In the genomic region with DNA sequence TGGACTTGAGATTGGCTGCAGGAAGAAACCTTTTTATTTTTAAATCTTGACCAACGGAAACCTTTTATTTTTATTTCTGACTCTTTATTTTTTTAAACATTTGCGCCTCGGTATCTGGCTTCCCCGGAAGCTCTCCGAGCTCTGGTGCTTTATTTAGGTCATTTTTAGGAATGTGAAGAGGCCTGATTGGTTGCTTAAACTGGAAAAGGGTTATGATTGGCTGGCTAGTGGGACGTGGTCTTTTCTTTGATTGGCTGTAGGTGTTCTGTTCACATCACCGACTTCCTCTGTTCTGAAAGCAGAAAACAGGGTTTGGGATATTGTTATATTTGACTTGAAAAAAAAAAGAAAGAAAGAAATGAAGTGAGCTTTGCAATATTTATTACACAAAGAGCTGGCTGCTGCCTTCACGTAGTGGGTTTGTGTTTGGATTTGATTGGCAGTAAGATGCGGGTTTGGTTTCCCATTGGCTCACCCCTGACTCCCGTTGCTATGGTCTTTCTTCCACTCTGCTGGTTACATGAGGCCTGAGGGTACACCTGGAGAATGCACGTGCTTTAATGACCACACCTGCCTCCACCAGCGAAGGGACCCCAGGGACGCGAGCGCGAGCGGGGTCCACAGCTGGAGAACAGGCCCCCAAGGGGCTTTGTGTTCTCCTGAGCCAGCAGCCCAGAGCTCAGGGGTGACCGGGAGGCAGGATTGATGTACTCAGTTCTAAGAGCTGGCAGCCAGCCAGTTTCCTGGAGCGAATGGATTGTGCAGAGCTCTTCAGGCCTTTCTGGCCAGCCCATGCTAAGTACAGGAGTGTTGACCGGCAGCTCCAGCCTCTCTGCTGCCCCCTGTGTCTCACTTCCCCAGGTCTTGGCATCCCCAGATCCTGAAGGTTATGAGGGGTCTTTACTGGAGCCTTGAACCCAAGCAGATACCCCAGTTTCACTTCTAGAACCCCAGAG, we compare ENCODE assay signal across 8 mouse cellular contexts. TPM values are rescaled to one million over a fixed set of nuclear protein-coding genes. Genes with fewer than 3 reads are reported as not detected.
A peak's percentile ranks its signal among the peaks of the same experiment; 100 is the strongest.
DNase-seq lines count a peak whose midpoint lies in the region; ATAC-seq and TF ChIP-seq lines count a peak whose summit lies in the region.

No protein-coding gene starts in this region.

- H3K4me2 ChIP-seq in hindbrain, embryonic 15.5 days: peak overlapping the region; percentile 49
- H3K4me2 ChIP-seq in midbrain, embryonic 14.5 days (ENCODE audit: low read length): peak overlapping the region; percentile 41

- H3K9ac ChIP-seq in hindbrain, embryonic 15.5 days: no peak overlapping the region
- peak overlapping the region; percentile 20; the same call in 1 of the 2 replicates for H3K9ac ChIP-seq in midbrain, embryonic 14.5 days (replicated peaks; ENCODE audit: low read length)

- intact Hi-C loops in left cerebral cortex, postnatal 25 days (cut with DNase I): no loop called here

- no peaks in the 10 kb centered on the region for H3K9me3 ChIP-seq in hindbrain, embryonic 15.5 days
- no peaks in the 10 kb centered on the region; the same call in 1 of the 2 replicates for H3K9me3 ChIP-seq in midbrain, embryonic 14.5 days (ENCODE audit: control insufficient read depth, low read length)

- WGBS in hindbrain, embryonic 15.5 days: 29% methylated on average over 20 of the region's 20 CpGs
- 49% methylated on average over 20 of the region's 20 CpGs for WGBS in midbrain, embryonic 14.5 days
- WGBS in thymus, adult 2 months: 94% methylated on average over 20 of the region's 20 CpGs

- TF ChIP-seq POLR2A in thymus, adult 2 months (IDR thresholded peaks at IDR 0.05; ENCODE audit: control insufficient read depth, extremely low read depth, insufficient read depth, low read length, poor library complexity): no peak

- peaks cover 48% of the 10 kb centered on the region for H3K4me1 ChIP-seq in hindbrain, embryonic 15.5 days (replicated peaks)
- peaks cover 27% of the 10 kb centered on the region for H3K4me1 ChIP-seq in midbrain, embryonic 14.5 days (ENCODE audit: control insufficient read depth, insufficient read depth, low read length)
- peaks cover 10% of the 10 kb centered on the region for H3K4me1 ChIP-seq in thymus, adult 2 months (replicated peaks; ENCODE audit: control insufficient read depth, insufficient read depth, low read length)

- peak; percentile 41 to 58 for DNase-seq in adrenal gland, adult 18-20 months (ENCODE audit: low spot score in 2 of 2)
- peak; percentile 83 for DNase-seq in cerebellum, adult 8-10 months
- DNase-seq in gastrocnemius, postnatal 10 days: peak; percentile 80
- peak; percentile 59 to 89 for DNase-seq in left cerebral cortex, postnatal 25 days (ENCODE audit: low spot score in 2 of 2)
- peak; percentile 87 for DNase-seq in midbrain, embryonic 14.5 days
- no peak for DNase-seq in thymus, adult 2 months
- DNase-seq in thymus, postnatal 4 days: no peak

- no peak for TF ChIP-seq CTCF in thymus, adult 2 months (IDR thresholded peaks at IDR 0.05; ENCODE audit: borderline replicate concordance, control insufficient read depth, extremely low read depth, insufficient read depth, low read length, poor library complexity)

- H3K4me3 ChIP-seq in hindbrain, embryonic 15.5 days: peak overlapping the region; percentile 21
- H3K4me3 ChIP-seq in midbrain, embryonic 14.5 days (replicated peaks; ENCODE audit: low read depth, low read length): peak overlapping the region; percentile 7; the same call in 1 of the 2 replicates
- H3K4me3 ChIP-seq in thymus, adult 2 months (ENCODE audit: control insufficient read depth, insufficient read depth, low read length): no peak overlapping the region

- no peaks in the 10 kb centered on the region for H3K27me3 ChIP-seq in hindbrain, embryonic 15.5 days
- no peaks in the 10 kb centered on the region for H3K27me3 ChIP-seq in midbrain, embryonic 14.5 days (ENCODE audit: control insufficient read depth, insufficient read depth, low read length)
- no peaks in the 10 kb centered on the region for H3K27me3 ChIP-seq in thymus, adult 2 months (ENCODE audit: control insufficient read depth, insufficient read depth, low read length)

- H3K27ac ChIP-seq in hindbrain, embryonic 15.5 days (replicated peaks): peak overlapping the region; percentile 86
- peak overlapping the region; percentile 81 for H3K27ac ChIP-seq in midbrain, embryonic 14.5 days (replicated peaks; ENCODE audit: low read depth, low read length)
- H3K27ac ChIP-seq in thymus, adult 2 months (ENCODE audit: control insufficient read depth, insufficient read depth, low read length): no peak overlapping the region

- peaks cover 4% of the 10 kb centered on the region for H3K36me3 ChIP-seq in hindbrain, embryonic 15.5 days
- H3K36me3 ChIP-seq in midbrain, embryonic 14.5 days (ENCODE audit: control insufficient read depth, insufficient read depth, low read length): peaks cover 1% of the 10 kb centered on the region; the same call in 1 of the 2 replicates
- no peaks in the 10 kb centered on the region for H3K36me3 ChIP-seq in thymus, adult 2 months (ENCODE audit: control insufficient read depth, insufficient read depth, low read length)

- ATAC-seq in hindbrain, embryonic 15.5 days (ENCODE audit: low FRiP score, low read depth): peak; percentile 60
- peak; percentile 59 for ATAC-seq in midbrain, embryonic 14.5 days (ENCODE audit: low FRiP score, low TSS enrichment)

RNA-seq across cellular contexts. Expression of a gene that starts 21.5 kb away (rescaled TPM):
- total RNA-seq in adrenal gland, adult 18-20 months (2021): 100 to 1,000 TPM; 104 to 106 TPM
- total RNA-seq in gastrocnemius, postnatal 10 days (2021): 10 to 100 TPM; 63.5 to 69.0 TPM
- 178 and 198 TPM in 2 replicates for polyA plus RNA-seq in hindbrain, embryonic 15.5 days (2015; fragmentation: Nextera tagmentation; extraction: Ambion mirVana)
- 1,000 to 10,000 TPM; 1,368 to 1,474 TPM for total RNA-seq in left cerebral cortex, postnatal 25 days (2021)
- polyA plus RNA-seq in midbrain, embryonic 14.5 days (2014; fragmentation: Nextera tagmentation; extraction: Ambion mirVana): 104 and 117 TPM in 2 replicates
- polyA plus RNA-seq in thymus, adult 2 months (2012; rRNA removed): 21.6 and 24.5 TPM in 2 replicates

RNA-seq across cellular contexts. Expression of a gene that starts 46.7 kb away (rescaled TPM):
- total RNA-seq in adrenal gland, adult 18-20 months (2021): 10 to 100 TPM; 16.2 to 25.1 TPM
- 10 to 100 TPM; 61.4 to 76.9 TPM for total RNA-seq in gastrocnemius, postnatal 10 days (2021)
- polyA plus RNA-seq in hindbrain, embryonic 15.5 days (2015; fragmentation: Nextera tagmentation; extraction: Ambion mirVana): 101 and 105 TPM in 2 replicates
- total RNA-seq in left cerebral cortex, postnatal 25 days (2021): 10 to 100 TPM; 40.3 to 41.9 TPM
- polyA plus RNA-seq in midbrain, embryonic 14.5 days (2014; fragmentation: Nextera tagmentation; extraction: Ambion mirVana): 93.6 and 95.3 TPM in 2 replicates
- polyA plus RNA-seq in thymus, adult 2 months (2012; rRNA removed): 13.2 and 17.9 TPM in 2 replicates

Comparison
In these comparisons a context has a peak if more than half of its experiments do, and no peak if none do; other contexts are left out.
1. DNase-seq: peak in adrenal gland, adult 18-20 months (2 of 2), cerebellum, adult 8-10 months (single experiment), gastrocnemius, postnatal 10 days (single experiment), left cerebral cortex, postnatal 25 days (2 of 2) and midbrain, embryonic 14.5 days (single experiment); none in thymus, adult 2 months (single experiment) and thymus, postnatal 4 days (single experiment).
2. RNA of a gene that starts 21.5 kb away (total RNA-seq): 1,368 to 1,474 TPM in left cerebral cortex, postnatal 25 days; 104 to 106 TPM in adrenal gland, adult 18-20 months and 63.5 to 69.0 TPM in gastrocnemius, postnatal 10 days; every median in the first group is over 10 times any median in the second.